Mouse (Mus musculus) embryo, embryonic 10 days (tissue): ENCODE results near the gene Bpifb9a.
"Not testable (repeated sequence)": the region's sequence is repeated elsewhere in the genome, so short reads cannot be mapped to it uniquely, and the experiment has no call there.

Experiments used
- DNase-seq: peaks from one replicate; pipeline ENCODE4 v3.0.0-alpha.2; 2015; ENCODE audit warnings: low spot score

The Bpifb9a gene

GRCm38 (mm10) chr2:154257554-154257953, at the start of gene Bpifb9a:
Bpifb9a (plus strand) TSS chr2:154257854.
- not testable (repeated sequence) for DNase-seq

- DNase-seq, result peak; percentile 56
Observed at GRCm38 (mm10) chr2:154209112-154209511, 48.5 kb upstream of the Bpifb9a start.

GRCm38 (mm10) chr2:154211121-154211520, 46.5 kb upstream of the Bpifb9a start:
- DNase-seq, result no peak

- no peak for DNase-seq
Observed at GRCm38 (mm10) chr2:154211881-154212280, 45.8 kb upstream of the Bpifb9a start.

GRCm38 (mm10) chr2:154215191-154215590, 42.5 kb upstream of the Bpifb9a start:
- DNase-seq, result peak; percentile 85

GRCm38 (mm10) chr2:154219950-154220349, 37.7 kb upstream of the Bpifb9a start:
- DNase-seq, result no peak

- DNase-seq, result peak; percentile 76
Observed at GRCm38 (mm10) chr2:154223265-154223916, 34.3 kb upstream of the Bpifb9a start, which contains the start of gene Bpifb5. Bpifb5 (plus strand) TSS chr2:154223742.

- peak; percentile 76 for DNase-seq
Observed at GRCm38 (mm10) chr2:154223917-154224273, 33.8 kb upstream of the Bpifb9a start.

GRCm38 (mm10) chr2:154226991-154227390, 30.7 kb upstream of the Bpifb9a start:
- no peak for DNase-seq

- DNase-seq, result no peak
Observed at GRCm38 (mm10) chr2:154227830-154228229, 29.8 kb upstream of the Bpifb9a start.

GRCm38 (mm10) chr2:154233426-154233825, 24.2 kb upstream of the Bpifb9a start:
- DNase-seq, result no peak

GRCm38 (mm10) chr2:154240771-154241170, 16.9 kb upstream of the Bpifb9a start:
- DNase-seq, result no peak

GRCm38 (mm10) chr2:154242726-154243125, 14.9 kb upstream of the Bpifb9a start:
- DNase-seq, result not testable (repeated sequence)

- DNase-seq, result no peak
Observed at GRCm38 (mm10) chr2:154243356-154244036, 14.2 kb upstream of the Bpifb9a start.

- DNase-seq, result no peak
Observed at GRCm38 (mm10) chr2:154245322-154245721, 12.3 kb upstream of the Bpifb9a start.

GRCm38 (mm10) chr2:154255254-154255653, 2.4 kb upstream of the Bpifb9a start:
- not testable (repeated sequence) for DNase-seq

GRCm38 (mm10) chr2:154255770-154256169, 1.9 kb upstream of the Bpifb9a start:
- DNase-seq, result no peak

- DNase-seq, result not testable (repeated sequence)
Observed at GRCm38 (mm10) chr2:154264397-154264796, 6.7 kb downstream of the Bpifb9a start.

- DNase-seq, result not testable (repeated sequence)
Observed at GRCm38 (mm10) chr2:154291866-154292265, 34.2 kb downstream of the Bpifb9a start.

- no peak for DNase-seq
Observed at GRCm38 (mm10) chr2:154292833-154293232, 35.2 kb downstream of the Bpifb9a start.

GRCm38 (mm10) chr2:154294746-154295145, 37.1 kb downstream of the Bpifb9a start:
- DNase-seq, result peak; percentile 73

- peak; percentile 88 for DNase-seq
Observed at GRCm38 (mm10) chr2:154300496-154300895, 42.8 kb downstream of the Bpifb9a start.

GRCm38 (mm10) chr2:154301763-154302162, 44.1 kb downstream of the Bpifb9a start:
- no peak for DNase-seq
